Mouse (Mus musculus): ENCODE measurements around the gene Acot11. TPM values are rescaled to one million over a fixed set of nuclear protein-coding genes. Genes with fewer than 3 reads are reported as not detected.
A peak's percentile ranks its signal among the peaks of the same experiment; 100 is the strongest.

Gene Acot11
- total RNA-seq, 2 experiments from 2014 or later, result 3.7 to 3.8 TPM

DNA sequence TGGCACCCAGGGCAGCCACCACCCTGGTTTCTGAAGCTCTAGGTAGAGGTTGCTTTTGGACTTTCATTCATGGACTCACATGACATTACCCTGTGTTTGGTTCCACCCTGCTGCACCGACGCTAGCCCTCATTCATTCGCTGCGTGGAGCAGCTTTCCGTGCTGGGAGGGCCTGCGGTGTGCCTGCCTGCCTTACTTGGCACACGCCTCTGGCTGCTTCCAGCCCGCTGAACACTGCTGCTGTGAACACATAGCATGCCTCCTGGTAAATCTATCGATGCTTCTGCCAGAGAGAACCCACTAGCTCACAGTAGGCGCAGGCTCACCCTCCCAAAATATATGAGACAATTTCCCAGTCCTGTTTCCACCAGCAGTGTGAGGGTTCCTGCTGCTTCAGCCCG lies 100.4 kb downstream of the Acot11 start:
- intact Hi-C loops (cut with DNase I), result no loop called here
- DNase-seq, result peak; percentile 81

DNA sequence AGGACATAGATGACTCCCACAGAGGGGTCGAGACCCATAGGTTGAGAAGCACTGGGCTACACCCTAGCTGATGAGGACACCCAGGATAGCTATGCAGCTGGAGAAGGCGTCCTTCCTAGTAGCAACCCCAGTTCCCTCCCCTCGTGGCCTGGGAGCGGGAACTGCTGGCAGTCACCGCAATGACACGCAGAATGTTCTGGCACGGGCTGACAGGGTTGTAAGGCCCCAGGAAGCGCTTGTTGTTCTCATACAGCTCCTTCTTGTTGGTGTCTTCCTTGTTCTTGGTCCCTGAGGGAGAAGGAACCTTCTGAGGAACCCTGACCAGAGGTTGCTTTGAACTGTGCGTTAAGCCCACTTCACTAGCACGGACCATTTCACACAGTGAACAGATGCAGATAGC lies 100.8 kb downstream of the Acot11 start:
- peak; percentile 34 for DNase-seq
- intact Hi-C loops (cut with DNase I), result no loop called here

- no peak for DNase-seq
- intact Hi-C loops (cut with DNase I), result no loop called here
These were observed 104.0 kb downstream of the Acot11 start for GRCm38 (mm10) chr4:106700798-106701197.

GRCm38 (mm10) chr4:106699989-106700388 lies 104.8 kb downstream of the Acot11 start:
- DNase-seq, result peak; percentile 29
- intact Hi-C loops (cut with DNase I), result no loop called here

Other genes starting within 250 kb of the Acot11 start
- 100 to 1,000 TPM; 143 to 145 TPM for gene Dhcr24, start 244.0 kb downstream of the Acot11 start, total RNA-seq (2021)
- under 1 TPM in 1 of 2 experiments, not detected in 1; 0.22 TPM for gene Lexm, start 187.8 kb downstream of the Acot11 start, total RNA-seq (2021)
- 1 to 10 TPM; 1.6 to 1.9 TPM for gene Ttc22, start 182.6 kb downstream of the Acot11 start, total RNA-seq (2021)
- 1 to 10 TPM; 6.0 to 9.2 TPM for gene Pars2, start 153.9 kb downstream of the Acot11 start, total RNA-seq (2021)
- 10 to 100 TPM; 57.4 to 62.1 TPM for gene Ttc4, start 126.1 kb downstream of the Acot11 start, total RNA-seq (2021)
- gene Mroh7, start 74.1 kb downstream of the Acot11 start, total RNA-seq (2021), result 1 to 10 TPM; 1.3 to 1.6 TPM
- not detected for gene Fam151a, start 71.1 kb downstream of the Acot11 start, total RNA-seq (2021)
- gene Ssbp3, start 105.7 kb upstream of the Acot11 start, total RNA-seq (2021), result 100 to 1,000 TPM; 146 to 149 TPM

All from left cerebral cortex, postnatal 4 days (tissue).